Mouse (Mus musculus): ENCODE measurements at regions not wholly inside any gene's neighbourhood (a gene's known extent, or its start where the extent isn't known, plus 50 kb on each side); places are given as distances from the start of the nearest gene placed in this dataset.

GRCm38 (mm10) chr3:21934731-21935271 is 141.7 kb upstream of the Tbl1xr1 start:
- TF ChIP-seq POLR2A (IDR thresholded peaks at IDR 0.05; ENCODE audit: low read depth, low read length) = no peak
- no peak for TF ChIP-seq CTCF (IDR thresholded peaks at IDR 0.05; ENCODE audit: borderline replicate concordance, insufficient read depth, low read length)

Measured in embryonic fibroblast, embryonic 13.5 days (primary cell).